Mouse (Mus musculus): ENCODE measurements around the gene Plekhg1. TPM values are rescaled to one million over a fixed set of nuclear protein-coding genes. Genes with fewer than 3 reads are reported as not detected.

Gene Plekhg1
- polyA plus RNA-seq, 1 experiment from 2014 or later, result 0.99 TPM

- no peak overlapping the region for H3K27ac ChIP-seq
- no peak overlapping the region for H3K4me2 ChIP-seq
- no peaks in the 10 kb centered on the region for H3K4me1 ChIP-seq (replicated peaks)
- ATAC-seq (ENCODE audit: low read depth), result no peak
- no peaks in the 10 kb centered on the region for H3K9me3 ChIP-seq (replicated peaks)
- no peaks in the 10 kb centered on the region for H3K36me3 ChIP-seq
- no peak overlapping the region for H3K4me3 ChIP-seq (replicated peaks)
- 42% methylated on average over 3 of the region's 3 CpGs for WGBS (ENCODE audit: insufficient replicate concordance)
- no peak for DNase-seq
- H3K27me3 ChIP-seq, result no peaks in the 10 kb centered on the region
- no peak overlapping the region for H3K9ac ChIP-seq
Measured at GRCm38 (mm10) chr10:3898068-3898467, 157.9 kb downstream of the Plekhg1 start.

DNA sequence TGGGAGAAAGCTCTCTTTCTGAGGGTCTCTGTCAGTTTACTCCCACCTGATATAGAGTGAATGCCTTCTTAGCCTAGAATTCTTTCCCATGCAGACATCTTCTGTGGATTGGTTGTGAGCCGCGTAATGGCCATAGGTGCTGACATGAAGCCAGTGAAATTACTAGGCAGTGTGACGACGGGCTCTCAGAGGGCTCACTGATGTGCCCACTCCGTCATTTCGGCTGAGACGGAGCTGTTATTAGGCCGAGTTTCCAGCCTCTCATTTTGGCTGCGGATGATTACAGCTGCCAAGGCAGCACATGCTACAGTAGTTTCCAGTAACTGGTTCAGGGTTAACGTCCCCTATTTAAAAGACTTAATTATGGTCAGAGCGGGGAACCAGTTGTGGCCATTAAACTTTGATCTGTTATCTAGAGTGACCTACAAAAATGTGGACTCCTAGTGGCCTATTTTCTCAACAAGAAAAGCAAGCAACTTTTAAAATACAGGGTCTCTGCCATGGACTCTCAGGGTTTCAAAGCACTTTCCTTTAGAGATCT is 160.3 kb downstream of the Plekhg1 start:
- 76% methylated on average over 11 of the region's 11 CpGs for WGBS (ENCODE audit: insufficient replicate concordance)
- no peaks in the 10 kb centered on the region for H3K9me3 ChIP-seq (replicated peaks)
- no peak overlapping the region for H3K4me3 ChIP-seq (replicated peaks)
- H3K36me3 ChIP-seq, result no peaks in the 10 kb centered on the region
- no peaks in the 10 kb centered on the region for H3K4me1 ChIP-seq (replicated peaks)
- no peak overlapping the region for H3K27ac ChIP-seq
- DNase-seq (no peak), ATAC-seq (ENCODE audit: low read depth) (no peak)
- no peaks in the 10 kb centered on the region for H3K27me3 ChIP-seq
- H3K4me2 ChIP-seq, result no peak overlapping the region
- no peak overlapping the region for H3K9ac ChIP-seq

- no peaks in the 10 kb centered on the region for H3K27me3 ChIP-seq
- H3K4me2 ChIP-seq, result no peak overlapping the region
- H3K36me3 ChIP-seq, result no peaks in the 10 kb centered on the region
- ATAC-seq (ENCODE audit: low read depth) (no peak), DNase-seq (no peak)
- H3K4me3 ChIP-seq (replicated peaks), result no peak overlapping the region
- 73% methylated on average over 3 of the region's 3 CpGs for whole genome bisulfite sequencing (ENCODE audit: insufficient replicate concordance)
- no peaks in the 10 kb centered on the region for H3K4me1 ChIP-seq (replicated peaks)
- no peak overlapping the region for H3K27ac ChIP-seq
- H3K9me3 ChIP-seq (replicated peaks), result no peaks in the 10 kb centered on the region
- no peak overlapping the region for H3K9ac ChIP-seq
Measured at GRCm38 (mm10) chr10:3905747-3906146, 165.6 kb downstream of the Plekhg1 start.

- peaks cover 3% of the 10 kb centered on the region; the same call in 1 of the 2 replicates for H3K4me1 ChIP-seq (replicated peaks)
- H3K4me2 ChIP-seq, result no peak overlapping the region
- H3K9me3 ChIP-seq (replicated peaks), result no peaks in the 10 kb centered on the region
- no peaks in the 10 kb centered on the region for H3K36me3 ChIP-seq
- ATAC-seq (ENCODE audit: low read depth) (peak; percentile 62; the same call in 1 of the 2 replicates), DNase-seq (no peak)
- no peak overlapping the region for H3K9ac ChIP-seq
- H3K4me3 ChIP-seq (replicated peaks), result no peak overlapping the region
- H3K27me3 ChIP-seq, result no peaks in the 10 kb centered on the region
- WGBS (ENCODE audit: insufficient replicate concordance), result 54% methylated on average over 5 of the region's 5 CpGs
- H3K27ac ChIP-seq, result no peak overlapping the region
Measured at GRCm38 (mm10) chr10:3914104-3914503, 173.9 kb downstream of the Plekhg1 start.

- H3K4me2 ChIP-seq, result no peak overlapping the region
- H3K9me3 ChIP-seq (replicated peaks), result no peaks in the 10 kb centered on the region
- peaks cover 3% of the 10 kb centered on the region; the same call in 1 of the 2 replicates for H3K4me1 ChIP-seq (replicated peaks)
- H3K4me3 ChIP-seq (replicated peaks), result no peak overlapping the region
- no peak for DNase-seq
- no peak for ATAC-seq (ENCODE audit: low read depth)
- no peak overlapping the region for H3K27ac ChIP-seq
- H3K9ac ChIP-seq, result no peak overlapping the region
- no peaks in the 10 kb centered on the region for H3K27me3 ChIP-seq
- no peaks in the 10 kb centered on the region for H3K36me3 ChIP-seq
- WGBS (ENCODE audit: insufficient replicate concordance), result 68% methylated on average over 20 of the region's 20 CpGs
Measured at GRCm38 (mm10) chr10:3920368-3921152, 180.4 kb downstream of the Plekhg1 start.

DNA sequence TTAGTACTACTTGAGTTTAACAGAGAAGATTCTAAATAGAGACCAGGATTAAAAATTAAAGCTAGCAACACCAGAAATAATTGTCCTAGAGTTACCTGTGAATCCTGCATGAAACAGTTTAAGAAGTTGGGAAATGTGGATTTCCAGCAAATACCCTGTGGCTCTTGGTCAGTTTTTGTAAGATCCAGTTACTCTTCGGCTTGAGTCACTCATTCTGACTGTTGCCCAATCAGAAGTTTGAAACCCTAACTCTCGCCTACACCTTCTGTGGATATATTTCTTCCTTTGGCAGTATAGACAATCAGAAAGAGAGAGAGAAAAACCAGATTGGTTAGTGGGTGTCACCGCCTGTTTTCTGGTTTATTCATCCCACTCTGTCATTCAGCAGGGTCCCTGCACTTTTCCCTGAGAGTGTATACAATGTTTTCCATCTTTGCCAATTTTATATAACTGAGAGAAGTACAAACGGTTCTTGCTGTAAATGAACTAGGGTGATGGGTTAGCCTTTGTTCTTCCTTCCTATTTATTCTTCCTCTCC is 187.9 kb downstream of the Plekhg1 start:
- no peak overlapping the region for H3K4me2 ChIP-seq
- ATAC-seq (ENCODE audit: low read depth) (no peak), DNase-seq (no peak)
- H3K27ac ChIP-seq, result no peak overlapping the region
- H3K4me3 ChIP-seq (replicated peaks), result no peak overlapping the region
- H3K27me3 ChIP-seq, result no peaks in the 10 kb centered on the region
- no peaks in the 10 kb centered on the region for H3K36me3 ChIP-seq
- no peak overlapping the region for H3K9ac ChIP-seq
- no peaks in the 10 kb centered on the region for H3K4me1 ChIP-seq (replicated peaks)
- 55% methylated on average over 4 of the region's 4 CpGs for WGBS (ENCODE audit: insufficient replicate concordance)
- no peaks in the 10 kb centered on the region for H3K9me3 ChIP-seq (replicated peaks)

DNA sequence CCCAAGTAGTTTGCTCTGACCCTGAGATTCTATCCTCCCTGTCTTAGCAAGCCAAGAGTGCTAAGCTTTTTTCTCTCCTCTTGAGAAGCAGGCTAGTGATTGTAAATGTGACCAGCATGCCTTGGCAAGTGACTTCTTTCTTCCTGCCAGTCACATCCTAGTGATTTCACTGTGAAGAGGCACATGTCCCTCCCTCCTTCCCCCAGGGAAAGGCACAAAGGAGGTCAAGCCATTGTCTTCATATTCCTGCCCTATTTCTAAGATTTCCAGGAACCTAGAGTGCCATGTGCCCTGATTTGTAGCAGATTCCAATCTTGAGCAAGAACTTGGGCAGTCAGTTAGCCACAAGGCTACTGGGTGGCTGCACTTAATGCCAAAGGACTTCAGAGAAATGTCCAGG is 191.7 kb downstream of the Plekhg1 start:
- Histone ChIP-seq H3K36me3 (no peaks in the 10 kb centered on the region), H3K4me2 (no peak overlapping the region), H3K27me3 (no peaks in the 10 kb centered on the region), H3K9me3 (replicated peaks) (no peaks in the 10 kb centered on the region), H3K4me1 (replicated peaks) (no peaks in the 10 kb centered on the region), H3K27ac (no peak overlapping the region), H3K4me3 (replicated peaks) (no peak overlapping the region), H3K9ac (no peak overlapping the region)
- DNase-seq (no peak), ATAC-seq (ENCODE audit: low read depth) (no peak)

DNA sequence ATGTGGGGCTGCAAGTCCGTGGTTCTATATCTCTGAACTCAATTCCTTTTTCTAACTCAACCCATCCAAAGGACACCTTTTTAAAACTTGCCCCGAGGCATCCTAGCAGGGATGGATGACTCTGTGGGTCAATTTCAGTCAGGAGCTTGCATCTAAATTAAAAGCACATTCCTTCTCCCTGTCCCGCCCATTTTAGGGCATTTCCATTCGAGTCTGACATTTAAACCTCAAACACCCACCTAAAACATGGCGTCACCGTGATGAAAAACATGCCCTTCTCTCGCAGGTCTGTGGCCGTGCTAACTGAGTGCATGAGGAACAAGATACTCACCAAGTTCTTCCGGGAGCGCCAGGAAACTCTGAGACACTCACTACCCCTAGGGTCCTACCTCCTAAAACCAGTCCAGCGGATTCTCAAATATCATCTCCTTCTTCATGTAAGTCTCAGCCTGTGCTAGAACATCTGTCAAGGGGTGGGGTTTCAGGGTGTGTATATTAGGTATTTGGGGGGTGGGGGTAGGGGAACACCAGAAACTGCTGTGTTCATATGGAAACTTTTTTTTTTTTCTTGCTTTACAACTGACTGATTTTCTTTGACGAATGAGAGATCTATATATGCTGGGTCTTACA is 193.3 kb downstream of the Plekhg1 start:
- H3K36me3 ChIP-seq, result no peaks in the 10 kb centered on the region
- no peak for ATAC-seq (ENCODE audit: low read depth)
- H3K27me3 ChIP-seq, result no peaks in the 10 kb centered on the region
- 56% methylated on average over 12 of the region's 12 CpGs for WGBS (ENCODE audit: insufficient replicate concordance)
- no peak for DNase-seq
- H3K27ac ChIP-seq, result no peak overlapping the region
- no peak overlapping the region for H3K9ac ChIP-seq
- H3K9me3 ChIP-seq (replicated peaks), result no peaks in the 10 kb centered on the region
- H3K4me1 ChIP-seq (replicated peaks), result no peaks in the 10 kb centered on the region
- no peak overlapping the region for H3K4me2 ChIP-seq
- H3K4me3 ChIP-seq (replicated peaks), result no peak overlapping the region

GRCm38 (mm10) chr10:3936864-3937263 is 196.7 kb downstream of the Plekhg1 start:
- ATAC-seq (ENCODE audit: low read depth), result no peak
- Histone ChIP-seq H3K4me1 (replicated peaks) (no peaks in the 10 kb centered on the region), H3K27ac (no peak overlapping the region)

GRCm38 (mm10) chr10:3939895-3940595 is 199.9 kb downstream of the Plekhg1 start:
- DNase-seq (no peak), ATAC-seq (ENCODE audit: low read depth) (no peak)
- H3K9me3 ChIP-seq (replicated peaks), result no peaks in the 10 kb centered on the region
- H3K4me1 ChIP-seq (replicated peaks), result no peaks in the 10 kb centered on the region
- no peak overlapping the region for H3K4me3 ChIP-seq (replicated peaks)
- H3K4me2 ChIP-seq, result no peak overlapping the region
- no peaks in the 10 kb centered on the region for H3K27me3 ChIP-seq
- H3K36me3 ChIP-seq, result no peaks in the 10 kb centered on the region
- 69% methylated on average over 11 of the region's 11 CpGs for WGBS (ENCODE audit: insufficient replicate concordance)
- no peak overlapping the region for H3K27ac ChIP-seq
- no peak overlapping the region for H3K9ac ChIP-seq

More at GRCm38 (mm10) chr10:3936864-3937263, 196.7 kb downstream of the Plekhg1 start:
- Histone ChIP-seq H3K4me2 (no peak overlapping the region), H3K9ac (no peak overlapping the region), H3K4me3 (replicated peaks) (no peak overlapping the region), H3K27me3 (no peaks in the 10 kb centered on the region), H3K9me3 (replicated peaks) (no peaks in the 10 kb centered on the region), H3K36me3 (no peaks in the 10 kb centered on the region)
- DNase-seq, result no peak

DNA sequence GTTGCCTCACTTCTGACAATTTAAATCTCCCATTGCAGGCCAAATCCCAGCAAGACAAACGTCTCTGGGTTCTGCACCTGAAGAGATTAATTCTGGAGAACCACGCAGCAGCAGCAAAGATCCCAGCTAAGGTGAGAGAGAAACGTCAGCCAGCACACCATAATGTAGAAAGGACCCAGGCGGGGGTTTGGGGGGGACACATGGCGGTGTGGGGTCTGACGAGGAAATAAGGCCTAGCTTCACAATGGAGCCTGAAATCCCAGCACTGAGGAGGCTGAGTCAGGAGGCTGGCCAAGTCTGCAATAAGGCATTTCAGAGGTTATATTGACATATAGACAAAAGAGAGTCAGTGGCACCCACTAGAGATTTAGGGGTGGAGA is 200.4 kb downstream of the Plekhg1 start:
- Histone ChIP-seq H3K36me3 (no peaks in the 10 kb centered on the region), H3K9ac (no peak overlapping the region), H3K4me1 (replicated peaks) (no peaks in the 10 kb centered on the region), H3K27ac (no peak overlapping the region), H3K4me3 (replicated peaks) (no peak overlapping the region), H3K27me3 (no peaks in the 10 kb centered on the region), H3K9me3 (replicated peaks) (no peaks in the 10 kb centered on the region), H3K4me2 (no peak overlapping the region)
- ATAC-seq (ENCODE audit: low read depth) (no peak), DNase-seq (no peak)
- 69% methylated on average over 6 of the region's 6 CpGs for WGBS (ENCODE audit: insufficient replicate concordance)
